Mouse (Mus musculus): ENCODE measurements around the gene Tsc22d2. TPM values are rescaled to one million over a fixed set of nuclear protein-coding genes. Genes with fewer than 3 reads are reported as not detected.

Tsc22d2 gene
- total RNA-seq, 2 experiments from 2014 or later = 35.9 to 36.8 TPM

DNA sequence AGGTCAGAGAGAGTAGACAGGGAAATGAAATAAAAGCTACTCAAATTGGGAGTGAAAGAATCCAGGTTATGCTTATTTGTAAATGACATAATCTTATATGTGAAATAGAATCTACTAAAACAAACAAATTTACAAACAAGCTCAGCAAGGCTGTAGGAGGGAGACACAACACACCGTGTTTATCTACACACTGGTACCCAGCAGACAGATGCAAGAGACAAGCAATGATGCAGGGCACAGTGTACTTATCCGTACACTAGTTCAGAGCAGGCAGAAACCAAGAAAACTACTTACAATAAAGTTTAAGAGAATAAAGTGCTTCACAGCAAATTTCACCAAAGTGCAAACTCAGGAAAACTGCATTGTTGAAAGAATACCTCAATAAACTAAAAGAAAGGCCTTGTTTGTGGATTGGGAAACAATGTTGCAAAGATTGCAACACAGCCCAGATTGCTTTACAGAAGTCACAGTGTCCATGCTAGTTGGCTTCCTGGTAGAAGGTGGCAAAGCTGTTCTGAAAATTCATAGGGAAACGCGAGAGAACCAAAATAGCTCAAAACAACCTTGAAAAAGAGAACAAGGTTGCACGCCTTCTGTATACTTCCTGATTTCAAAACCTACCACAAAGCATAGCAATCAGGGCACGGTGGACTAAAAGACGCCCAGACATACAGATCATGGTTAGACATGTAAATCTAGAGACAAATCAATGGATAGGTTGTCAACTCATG lies 93.7 kb downstream of the Tsc22d2 start:
- no peak for DNase-seq (ENCODE audit: low spot score in 2 of 2)
- intact Hi-C loops (cut with DNase I) = no loop called here

DNA sequence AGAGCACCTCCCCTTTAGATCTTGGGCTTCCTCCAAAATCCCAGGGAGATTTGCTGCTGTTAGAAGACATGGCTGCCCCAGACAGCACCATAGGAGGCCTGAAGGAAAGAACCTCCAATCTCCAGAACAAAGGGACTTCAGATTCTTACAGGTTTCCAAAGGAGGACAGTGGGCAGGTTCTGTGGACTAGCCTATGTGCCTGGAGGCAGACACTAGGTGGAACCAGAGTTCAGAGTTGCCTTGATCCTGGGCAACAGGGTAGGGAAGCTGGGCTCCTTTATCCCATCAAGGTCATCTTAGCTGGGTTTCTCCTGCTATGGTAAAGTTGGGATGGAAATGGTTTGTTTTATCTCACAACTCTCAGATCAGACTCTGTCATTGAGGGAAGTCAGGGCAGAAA lies 97.1 kb downstream of the Tsc22d2 start:
- intact Hi-C loops (cut with DNase I) = no loop called here
- no peak for DNase-seq (ENCODE audit: low spot score in 2 of 2)

DNA sequence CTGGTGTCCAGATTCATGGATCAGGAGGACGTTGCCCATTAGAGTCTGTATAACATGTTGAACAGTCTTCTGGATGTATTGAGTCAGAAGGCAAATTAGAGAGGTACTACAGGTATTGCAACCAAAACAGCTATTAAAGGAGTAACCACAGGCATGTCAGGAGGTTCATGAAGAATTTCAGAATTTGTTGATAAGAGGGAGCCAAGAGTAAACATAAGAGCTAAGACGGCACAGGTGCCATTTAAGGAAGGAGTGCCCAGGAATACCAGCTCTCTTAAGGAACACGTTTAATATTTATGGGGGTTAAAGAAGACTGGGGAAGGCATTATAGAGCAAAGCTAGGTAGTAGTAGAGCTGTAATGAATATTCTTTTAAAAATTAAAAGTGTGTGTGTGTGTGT lies 98.2 kb downstream of the Tsc22d2 start:
- DNase-seq (ENCODE audit: low spot score in 2 of 2) = no peak
- intact Hi-C loops (cut with DNase I) = no loop called here

DNA sequence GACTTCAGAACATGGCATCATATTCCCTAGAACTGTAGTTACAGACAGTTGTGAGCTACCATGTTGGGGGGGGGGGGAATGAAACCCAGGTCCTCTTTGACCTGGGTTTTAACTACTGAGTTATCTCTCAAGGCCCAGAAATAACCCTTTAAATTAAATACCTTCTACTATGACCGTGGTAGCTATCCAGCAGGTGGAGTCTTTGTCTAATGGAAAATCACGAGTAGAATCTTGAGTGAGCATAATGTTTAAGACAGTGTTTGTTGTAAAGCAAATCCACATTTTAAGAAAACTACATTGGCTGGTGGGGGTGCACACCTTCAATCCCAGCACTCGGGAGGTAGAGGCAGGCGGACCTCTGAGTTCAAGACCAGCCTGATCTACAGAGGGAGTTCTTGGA lies 99.0 kb downstream of the Tsc22d2 start:
- no peak for DNase-seq (ENCODE audit: low spot score in 2 of 2)
- intact Hi-C loops (cut with DNase I) = no loop called here

DNA sequence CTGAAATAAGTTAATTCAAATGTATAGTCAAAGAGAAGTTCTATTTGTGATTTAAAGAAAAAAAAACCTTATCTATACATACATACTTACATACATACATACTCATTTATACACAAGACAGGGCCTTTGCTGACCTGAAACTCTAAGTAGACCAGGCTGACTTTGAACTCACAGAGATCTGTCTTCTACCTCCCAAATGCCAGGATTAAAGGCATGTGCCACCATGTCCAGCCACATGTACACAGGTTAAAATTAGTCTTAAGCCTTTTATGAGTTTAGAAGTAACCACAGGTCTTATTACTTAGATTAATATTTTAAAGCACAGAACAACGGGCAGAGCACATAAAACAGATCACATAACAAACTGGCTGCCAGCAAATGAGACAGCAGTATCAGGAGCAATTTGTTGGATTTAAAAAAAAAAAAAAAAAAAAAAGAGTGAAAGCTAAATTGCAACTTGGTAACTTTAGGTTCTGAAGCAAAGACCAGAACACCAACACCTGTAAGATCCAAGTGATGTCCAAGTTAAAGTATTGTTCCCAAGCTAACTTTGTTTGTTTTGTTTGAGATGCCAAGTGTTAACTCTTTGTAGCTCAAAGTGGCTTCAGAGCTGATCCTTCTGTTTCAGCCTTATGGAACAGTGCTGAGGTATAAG lies 101.6 kb downstream of the Tsc22d2 start:
- intact Hi-C loops (cut with DNase I) = no loop called here
- DNase-seq (ENCODE audit: low spot score in 2 of 2) = no peak

Other genes with a start within 250 kb of the Tsc22d2 start
- gene Eif2a, start 111.1 kb downstream of the Tsc22d2 start, total RNA-seq (2021) = 10 to 100 TPM; 42.5 to 45.7 TPM
- 10 to 100 TPM; 20.8 to 22.4 TPM for gene Serp1, start 111.2 kb downstream of the Tsc22d2 start, total RNA-seq (2021)
- gene Selenot, start 161.9 kb downstream of the Tsc22d2 start, total RNA-seq (2021) = 100 to 1,000 TPM; 138 to 142 TPM
- gene Erich6, start 222.5 kb downstream of the Tsc22d2 start, total RNA-seq (2021) = 1 to 10 TPM in 1 of 2 experiments, under 1 TPM in 1; 0.89 to 1.9 TPM

Measured in left cerebral cortex, postnatal 36 days (tissue).